Mouse (Mus musculus): ENCODE data around the gene Vmn1r226. TPM values are rescaled to one million over a fixed set of nuclear protein-coding genes. Genes with fewer than 3 reads are reported as not detected.

Vmn1r226 gene
- not detected in 2 replicates for polyA plus RNA-seq (2015; fragmentation: Nextera tagmentation; extraction: Ambion mirVana)

DNA sequence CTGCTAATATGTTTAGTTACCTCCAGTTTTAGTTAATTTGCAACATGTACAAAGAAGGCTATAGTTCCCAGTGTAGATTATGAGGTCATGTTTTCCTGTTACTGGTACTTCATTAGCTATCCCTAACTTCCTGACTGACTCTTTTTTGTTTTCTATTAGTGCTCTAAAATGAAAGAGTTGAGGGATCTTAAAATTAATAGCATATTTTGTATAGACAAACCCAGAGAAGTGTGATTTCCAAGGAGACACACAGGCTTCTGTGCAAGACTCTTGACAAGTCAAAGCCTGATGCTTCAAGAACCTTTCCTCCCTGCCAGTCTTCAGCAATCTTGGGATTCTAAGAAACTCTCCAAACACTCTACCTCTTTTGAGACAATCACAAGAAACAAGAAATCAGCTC lies at the start of gene Vmn1r226:
TSS of gene Vmn1r226 (plus strand) at position 301 of the 400 bp plus-strand sequence.
- H3K36me3 ChIP-seq (ENCODE audit: poor library complexity, severe bottlenecking) = no peaks in the 10 kb centered on the region

DNA sequence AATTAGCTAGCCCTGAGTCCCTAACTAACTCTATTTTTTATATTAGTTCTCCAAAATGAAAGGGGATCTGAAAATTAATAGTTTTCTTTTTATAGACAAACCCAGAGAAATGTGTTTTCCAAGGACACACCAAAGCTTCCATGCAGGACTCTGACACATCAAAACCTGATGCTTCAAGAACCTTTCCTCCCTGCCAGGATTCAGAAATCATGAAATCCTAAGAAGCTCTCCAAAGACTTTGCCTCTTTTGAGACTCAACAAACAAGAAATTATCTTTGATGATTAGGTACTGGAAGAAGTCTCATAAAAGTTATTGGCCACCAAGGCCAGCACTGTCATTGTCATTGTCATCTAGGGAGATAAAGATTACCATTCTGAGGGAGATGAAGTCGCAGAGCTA lies 46.9 kb downstream of the Vmn1r226 start, which contains the start of gene Vmn1r227:
TSS of gene Vmn1r227 (plus strand) at position 301 of the 400 bp plus-strand sequence.
- H3K36me3 ChIP-seq (ENCODE audit: poor library complexity, severe bottlenecking) = no peaks in the 10 kb centered on the region
- ATAC-seq = no peak
- no peak within 1 kb of the TSS for H3K4me3 ChIP-seq
- no peak within 1 kb of the TSS for H3K27ac ChIP-seq
- H3K9me3 ChIP-seq (replicated peaks) = peaks cover 8% of the 10 kb centered on the region
- H3K9ac ChIP-seq = no peak within 1 kb of the TSS
- H3K4me2 ChIP-seq = no peak within 1 kb of the TSS
- H3K4me1 ChIP-seq = no peaks in the 10 kb centered on the region
- 40% methylated on average over 1 of the region's 1 CpGs for WGBS
- no peaks in the 10 kb centered on the region for H3K27me3 ChIP-seq

More for the DNA sequence above, at the start of gene Vmn1r226:
- H3K27ac ChIP-seq = no peak within 1 kb of the TSS
- H3K4me2 ChIP-seq = no peak within 1 kb of the TSS
- no peak for ATAC-seq
- H3K4me1 ChIP-seq = no peaks in the 10 kb centered on the region
- peaks cover 17% of the 10 kb centered on the region for H3K9me3 ChIP-seq (replicated peaks)
- H3K27me3 ChIP-seq = no peaks in the 10 kb centered on the region
- no peak within 1 kb of the TSS for H3K9ac ChIP-seq
- H3K4me3 ChIP-seq = no peak within 1 kb of the TSS

Other genes starting within 250 kb of the Vmn1r226 start
- gene Vmn2r108, start 201.5 kb upstream of the Vmn1r226 start, polyA plus RNA-seq (2015; fragmentation: Nextera tagmentation; extraction: Ambion mirVana) = not detected in 2 replicates
- not detected in 2 replicates for gene Vmn1r225, start 184.7 kb upstream of the Vmn1r226 start, polyA plus RNA-seq (2015; fragmentation: Nextera tagmentation; extraction: Ambion mirVana)
- gene Vmn2r109, start 118.1 kb upstream of the Vmn1r226 start, polyA plus RNA-seq (2015; fragmentation: Nextera tagmentation; extraction: Ambion mirVana) = not detected in 2 replicates
- gene Vmn2r110, start 86.4 kb upstream of the Vmn1r226 start, polyA plus RNA-seq (2015; fragmentation: Nextera tagmentation; extraction: Ambion mirVana) = 0.03 TPM in 2 replicates
- gene Fpr-rs3, start 58.0 kb upstream of the Vmn1r226 start, polyA plus RNA-seq (2015; fragmentation: Nextera tagmentation; extraction: Ambion mirVana) = not detected in 2 replicates
- not detected in 2 replicates for gene Vmn1r227, start 47.0 kb downstream of the Vmn1r226 start, polyA plus RNA-seq (2015; fragmentation: Nextera tagmentation; extraction: Ambion mirVana)
- gene Vmn1r228, start 103.3 kb downstream of the Vmn1r226 start, polyA plus RNA-seq (2015; fragmentation: Nextera tagmentation; extraction: Ambion mirVana) = not detected in 2 replicates
- not detected in 2 replicates for gene Vmn1r229, start 128.7 kb downstream of the Vmn1r226 start, polyA plus RNA-seq (2015; fragmentation: Nextera tagmentation; extraction: Ambion mirVana)
- not detected in 2 replicates for gene Vmn1r230, start 157.6 kb downstream of the Vmn1r226 start, polyA plus RNA-seq (2015; fragmentation: Nextera tagmentation; extraction: Ambion mirVana)
- gene Vmn1r231, start 222.2 kb downstream of the Vmn1r226 start, polyA plus RNA-seq (2015; fragmentation: Nextera tagmentation; extraction: Ambion mirVana) = not detected in 2 replicates
- gene Vmn1r232, start 236.9 kb downstream of the Vmn1r226 start, polyA plus RNA-seq (2015; fragmentation: Nextera tagmentation; extraction: Ambion mirVana) = not detected in 2 replicates